Mouse (Mus musculus): ENCODE measurements around the gene Art3.
"Not testable (repeated sequence)": the region's sequence is repeated elsewhere in the genome, so short reads cannot be mapped to it uniquely, and the experiment has no call there.

The Art3 gene

DNA sequence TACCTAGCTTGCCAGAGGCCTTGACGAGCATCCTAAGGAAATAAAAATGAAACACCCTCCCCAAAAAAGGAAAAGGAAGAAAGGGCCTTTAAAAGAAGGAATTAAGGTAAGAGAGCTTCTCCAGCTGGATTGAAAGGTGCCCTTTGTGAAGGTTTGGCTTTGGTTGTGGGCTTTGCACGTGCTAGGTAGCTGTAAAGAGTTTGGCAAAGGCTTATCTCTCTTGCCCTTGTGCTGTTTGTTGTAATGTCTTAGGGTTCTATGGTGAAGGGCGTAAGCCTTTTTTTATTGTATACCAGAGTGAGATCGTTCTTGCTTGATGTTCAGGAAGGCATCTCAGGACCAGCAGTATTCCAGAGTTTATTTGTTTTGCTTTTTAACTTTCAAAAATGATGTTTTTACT, 9.0 kb downstream of the Art3 start:
- DNase-seq = no peak

DNA sequence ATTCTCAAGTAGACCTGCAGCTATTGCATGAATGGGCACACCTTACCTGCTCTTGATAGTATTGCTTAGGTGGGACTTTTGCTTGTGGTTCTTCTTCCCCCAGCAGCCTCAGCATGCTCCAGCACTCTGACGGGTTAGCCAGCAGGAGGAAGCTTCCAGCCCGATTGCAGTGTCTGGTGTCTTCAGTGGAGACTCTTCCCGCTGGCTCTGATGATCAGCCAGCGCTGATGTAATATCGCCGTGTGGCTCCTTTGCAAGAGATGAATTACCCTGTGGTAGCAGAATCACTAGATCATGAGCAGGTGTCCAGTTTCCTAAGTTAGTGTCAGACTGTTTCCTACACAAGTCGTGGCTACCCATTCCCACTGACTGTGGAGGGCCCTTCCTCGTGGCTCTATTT, 13.4 kb downstream of the Art3 start:
- no peak for DNase-seq

GRCm38 (mm10) chr5:92348794-92349413, 17.3 kb downstream of the Art3 start, which contains the start of gene Cxcl10:
Gene Cxcl10 (minus strand): TSS chr5:92348889.
- no peak for DNase-seq

GRCm38 (mm10) chr5:92349731-92350130, 18.1 kb downstream of the Art3 start:
- DNase-seq = no peak

GRCm38 (mm10) chr5:92352716-92353115, 21.1 kb downstream of the Art3 start:
- not testable (repeated sequence) for DNase-seq

DNA sequence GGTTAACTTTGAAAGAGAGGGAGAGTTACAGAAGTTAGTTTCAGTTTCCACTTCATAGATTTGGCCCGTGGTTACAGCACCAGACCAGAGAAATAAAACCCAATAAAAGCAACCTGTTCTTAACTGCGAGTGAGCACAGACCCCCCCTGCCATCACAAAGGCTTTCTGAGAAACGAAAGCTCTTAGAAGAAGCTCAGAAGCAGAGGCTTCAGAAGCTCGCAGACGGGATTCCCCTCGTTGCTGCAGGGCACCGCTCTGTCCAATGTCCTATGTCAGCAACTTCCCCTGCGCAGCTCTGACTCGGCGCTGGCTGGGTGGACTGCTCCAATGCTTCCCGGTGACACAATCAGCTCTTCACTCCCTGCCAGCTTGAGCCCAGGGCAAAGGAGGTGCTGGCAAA, 21.9 kb downstream of the Art3 start:
- no peak for DNase-seq

GRCm38 (mm10) chr5:92358033-92358432, 26.4 kb downstream of the Art3 start:
- DNase-seq = no peak

- no peak for DNase-seq
Observed at GRCm38 (mm10) chr5:92358767-92359455, 27.3 kb downstream of the Art3 start.

DNA sequence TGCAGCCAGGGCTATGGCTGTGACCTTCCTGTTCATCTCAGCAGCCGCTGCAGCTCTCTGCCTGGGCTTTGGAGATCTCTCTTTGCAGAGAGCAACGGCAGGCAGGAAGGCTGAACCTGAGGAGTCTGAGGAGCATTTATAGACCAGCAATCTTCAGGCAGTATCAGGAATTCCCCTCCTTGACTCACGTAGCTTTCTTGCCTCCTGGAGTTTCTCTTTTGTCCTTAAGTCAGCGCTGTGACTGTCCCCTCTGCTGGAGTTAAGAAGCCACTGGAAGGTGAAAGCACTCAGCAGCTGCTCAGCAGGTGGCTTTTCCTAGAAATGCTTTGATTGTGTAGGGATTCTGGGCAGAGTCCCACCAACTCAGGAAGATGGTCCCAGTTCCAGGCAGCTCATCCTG, 31.6 kb downstream of the Art3 start:
- no peak for DNase-seq

DNA sequence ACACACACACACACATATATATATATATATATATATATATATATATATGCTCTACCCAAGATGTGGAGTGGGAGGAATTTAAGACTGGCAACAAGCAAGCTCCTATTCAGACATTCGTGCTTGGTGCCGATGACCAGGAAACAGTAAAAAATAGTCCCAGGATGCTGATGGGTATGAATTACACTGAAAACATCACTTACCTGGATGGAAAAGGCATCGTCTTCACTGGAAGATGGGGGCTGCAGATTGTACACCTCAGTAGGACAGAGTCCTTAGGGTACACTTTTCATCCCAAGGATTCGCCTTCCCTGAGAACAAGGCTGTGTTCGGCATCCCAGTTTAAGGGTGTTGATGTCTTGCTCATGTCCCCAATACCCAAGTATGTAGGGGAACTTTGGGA, 32.4 kb downstream of the Art3 start:
- DNase-seq = no peak

GRCm38 (mm10) chr5:92365146-92365705, 33.6 kb downstream of the Art3 start:
- peak; percentile 61 for DNase-seq

- DNase-seq = no peak
Observed at GRCm38 (mm10) chr5:92366565-92366964, 34.9 kb downstream of the Art3 start.

DNA sequence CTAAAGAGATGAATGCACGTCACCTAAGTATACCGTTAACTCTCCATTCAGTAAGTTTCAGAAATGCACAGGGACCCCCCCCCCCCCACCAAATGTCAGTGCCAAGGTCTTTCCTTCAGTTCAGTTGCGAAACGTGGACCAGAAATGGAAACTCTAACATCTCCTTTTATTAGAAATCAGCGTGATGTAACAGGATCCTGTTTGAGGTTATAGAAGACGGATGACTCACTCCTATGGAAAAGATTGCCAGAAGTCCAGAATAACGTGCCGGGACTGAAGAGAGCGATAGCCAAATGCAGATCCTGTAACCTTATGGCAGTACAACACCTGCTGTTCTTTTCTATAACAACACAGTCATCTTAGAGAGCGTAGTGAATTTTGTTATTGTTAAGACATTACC, 36.8 kb downstream of the Art3 start:
- peak; percentile 74 for DNase-seq

DNA sequence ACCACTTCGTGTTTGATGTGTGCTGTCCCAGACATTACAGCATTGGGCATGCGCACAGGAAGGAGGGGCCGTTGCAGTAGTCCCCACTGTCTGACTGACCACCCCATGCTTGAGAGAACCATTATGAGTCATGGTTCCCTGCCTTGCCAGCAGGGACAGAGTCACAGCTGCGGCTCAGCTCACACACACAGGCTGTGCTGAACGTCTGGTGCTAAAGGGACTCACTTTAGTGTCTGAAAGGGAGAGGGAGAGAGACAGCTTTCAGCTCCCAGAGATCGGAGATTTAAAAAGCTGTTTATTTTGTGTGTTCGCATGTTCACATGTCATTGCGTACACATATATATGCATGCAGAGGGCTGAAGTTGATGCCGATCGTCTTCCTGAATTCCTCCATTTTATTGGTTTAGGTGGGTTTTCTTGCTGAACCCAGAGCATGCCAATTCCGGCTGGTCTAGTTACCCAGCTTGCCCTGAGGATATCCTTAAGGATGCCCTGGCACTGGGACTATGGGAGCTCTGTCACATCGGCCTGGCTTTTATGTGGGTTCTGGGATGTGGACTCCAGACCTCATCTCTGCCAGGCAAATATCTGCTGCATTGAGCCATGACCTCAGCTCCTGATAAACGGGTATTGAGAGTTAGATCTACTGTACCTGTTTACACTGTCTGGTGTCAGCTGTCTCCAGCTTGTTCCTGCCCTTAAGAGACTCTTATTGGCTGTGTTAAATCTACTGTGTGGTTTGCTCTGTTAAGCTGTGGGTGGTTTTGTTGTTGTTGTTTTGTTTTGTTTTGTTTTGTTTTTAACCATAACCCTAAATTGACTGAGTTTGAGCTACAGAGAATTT, 37.7 kb downstream of the Art3 start:
- peak; percentile 81 for DNase-seq

GRCm38 (mm10) chr5:92370392-92370791, 38.8 kb downstream of the Art3 start:
- DNase-seq = no peak

DNA sequence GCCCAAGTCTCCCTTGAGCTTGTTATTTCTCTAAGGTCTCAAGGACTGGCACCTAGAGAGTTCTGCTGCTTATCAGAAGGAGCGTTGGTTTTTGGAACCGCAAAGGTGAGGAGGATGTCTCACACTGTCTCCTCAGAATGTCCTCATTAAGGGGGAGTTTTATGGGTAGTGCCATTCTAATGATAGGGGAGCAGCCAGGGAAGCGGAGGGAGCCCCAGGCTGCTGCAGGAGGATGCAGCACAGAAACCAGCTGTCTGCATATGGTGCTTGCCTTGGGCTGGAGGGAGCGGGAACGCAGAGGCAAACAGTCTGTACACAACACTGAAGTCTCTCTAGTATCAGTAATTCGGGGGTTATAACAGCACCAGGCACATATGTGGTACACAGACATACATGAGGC, 39.3 kb downstream of the Art3 start:
- DNase-seq = no peak

- DNase-seq = no peak
Observed at GRCm38 (mm10) chr5:92371361-92371976, 39.8 kb downstream of the Art3 start.

GRCm38 (mm10) chr5:92372605-92373004, 41.0 kb downstream of the Art3 start:
- DNase-seq = no peak

DNA sequence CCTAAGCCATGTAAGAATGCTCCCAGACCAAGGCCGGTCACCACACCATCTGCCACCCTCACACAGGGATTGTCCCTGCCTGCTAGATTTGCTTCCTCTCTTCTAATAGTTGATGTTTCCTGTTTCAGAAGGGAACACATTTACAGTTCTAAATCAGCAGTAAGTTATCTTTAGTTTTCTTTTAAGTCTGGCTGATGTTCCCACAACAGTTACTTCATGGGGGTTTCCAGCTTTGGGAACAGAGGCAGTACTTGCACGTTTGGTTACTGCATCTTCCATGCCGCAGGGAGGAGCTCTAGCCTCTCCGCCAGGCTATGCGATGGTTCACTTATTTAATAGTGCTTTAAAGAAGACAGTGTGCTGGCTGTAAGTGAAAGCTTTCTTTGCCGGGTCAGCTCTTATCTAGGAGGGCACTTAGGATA, 43.1 kb downstream of the Art3 start:
- DNase-seq = peak; percentile 57

DNA sequence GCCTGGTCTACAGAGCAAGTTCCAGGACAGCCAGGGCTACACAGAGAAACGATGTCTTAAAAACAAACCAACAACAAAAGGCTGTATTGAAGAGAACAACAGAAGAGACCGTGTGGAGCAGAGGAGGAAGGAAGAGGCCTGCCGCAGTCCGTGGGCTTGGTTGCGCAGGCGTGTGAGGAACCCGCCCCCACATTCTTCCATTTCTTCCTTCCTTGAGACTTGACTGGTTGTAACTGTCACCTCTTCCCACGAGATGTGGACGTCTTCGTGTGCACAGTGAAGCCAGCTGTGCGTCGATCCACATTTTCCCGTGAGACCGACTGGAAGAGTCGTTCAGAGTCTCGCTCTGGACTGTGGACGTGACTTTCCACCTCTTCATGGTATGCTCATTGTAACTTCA, 43.7 kb downstream of the Art3 start:
- DNase-seq = no peak

- DNase-seq = no peak
Observed at GRCm38 (mm10) chr5:92376795-92377405, 45.3 kb downstream of the Art3 start.

DNA sequence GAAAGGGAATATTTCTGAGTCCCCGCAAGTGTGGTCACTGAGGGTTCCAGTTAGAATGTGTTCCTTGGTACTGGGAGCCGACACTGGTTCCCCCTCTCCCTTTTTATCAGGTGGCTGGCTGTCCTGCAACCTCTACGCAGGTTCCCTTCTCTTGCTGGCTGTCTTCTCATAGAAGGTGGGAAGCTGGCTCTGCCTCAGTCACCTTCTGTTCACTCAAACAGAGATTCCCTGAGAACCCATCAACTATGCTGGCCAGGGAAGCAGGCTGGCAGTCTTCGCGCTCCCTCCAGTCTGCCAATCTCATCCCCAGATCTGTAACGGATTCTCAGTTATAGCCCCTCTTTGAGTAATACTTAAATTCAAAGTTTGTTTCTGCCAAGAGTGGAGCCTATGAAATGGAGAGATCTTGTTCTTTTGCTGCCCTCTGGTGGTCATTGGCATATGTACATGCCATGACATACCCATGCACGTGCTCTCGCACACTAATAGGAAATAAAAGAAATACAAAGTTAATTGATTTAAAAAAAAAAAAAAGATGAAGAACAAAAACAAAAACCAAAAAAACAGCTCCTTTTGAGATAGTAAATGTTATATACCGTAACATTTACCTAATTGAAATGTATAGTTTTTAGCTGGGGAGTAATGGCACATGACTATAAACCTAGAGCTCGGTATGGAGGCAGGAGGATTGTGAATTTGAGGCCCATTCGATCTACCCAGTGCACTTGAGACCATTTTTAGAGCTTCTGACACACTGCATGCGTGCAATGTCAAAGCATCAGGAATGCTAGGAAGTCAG, 50.1 kb downstream of the Art3 start:
- peak; percentile 64 for DNase-seq
